Mouse (Mus musculus) neural tube, postnatal 0 days (tissue): ENCODE measurements around the gene Fam204a. TPM values are rescaled to one million over a fixed set of nuclear protein-coding genes. Genes with fewer than 3 reads are reported as not detected.

Experiments
- polyA plus RNA-seq: library from polyadenylated mRNA; unstranded; fragments of >200 nt; fragmentation: Nextera tagmentation; extraction: Ambion mirVana; gene quantifications from 2 replicates; pipeline ENCODE4 v1.2.1, GENCODE M21; 2015

Fam204a gene
- polyA plus RNA-seq, result 61.4 and 65.6 TPM in 2 replicates

DNA sequence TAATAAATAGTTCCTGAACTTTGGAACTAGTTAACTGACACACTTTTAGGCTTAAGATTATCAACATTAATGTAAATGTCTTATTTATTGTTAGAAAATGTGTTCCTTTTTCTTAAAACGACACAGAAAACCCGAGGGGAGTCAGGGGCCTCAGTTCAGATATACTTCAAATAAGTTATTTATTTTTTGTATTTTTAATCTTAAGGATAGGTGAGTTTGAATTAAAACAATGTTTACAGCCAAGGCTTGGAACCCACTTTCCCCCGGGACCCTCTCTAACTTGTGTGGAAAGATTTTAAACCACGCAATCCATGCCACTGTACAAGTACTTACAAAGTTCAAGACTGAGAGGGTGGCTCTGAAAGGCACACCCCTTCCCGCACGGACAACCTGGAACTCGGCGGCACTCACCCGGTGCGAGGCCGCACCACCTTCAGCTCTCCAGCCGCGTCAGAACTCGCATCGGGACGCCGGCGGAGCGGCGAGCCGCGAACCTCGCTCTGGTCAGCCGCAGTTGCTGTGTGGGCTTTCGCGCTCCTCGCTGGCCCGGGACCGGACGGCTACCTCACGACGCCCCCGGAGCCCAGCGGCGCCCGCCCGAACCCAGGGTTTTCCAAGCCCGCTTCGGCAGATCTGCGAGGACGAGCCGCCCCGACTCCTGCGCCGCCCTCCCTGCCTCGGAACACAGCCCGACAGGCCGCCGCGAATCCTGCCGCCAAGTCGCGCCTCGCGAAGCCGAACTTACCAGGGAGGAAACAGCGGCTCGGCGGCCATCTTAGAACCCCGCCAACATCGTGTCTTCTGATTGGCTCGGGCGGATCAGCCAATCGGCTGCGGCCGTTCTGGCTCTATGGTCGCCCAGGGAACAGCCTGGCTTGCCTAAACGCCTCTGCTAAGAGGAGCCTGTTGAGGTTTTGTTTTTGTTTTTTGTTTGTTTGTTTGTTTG is at the start of gene Fam204a:
TSS of gene Fam204a (minus strand) at position 803 of the 946 bp plus-strand sequence.

Other genes with a start within 250 kb of the Fam204a start
- 0.33 and 0.37 TPM in 2 replicates for gene Prlhr, start 241.6 kb upstream of the Fam204a start, polyA plus RNA-seq